Mouse (Mus musculus) CH12.LX (cell line): ENCODE measurements around the gene Hipk1.

Experiments used
- CHD2 ChIP-seq: IDR thresholded peaks from 2 replicates; pipeline ENCODE4 v1.6.1; 2011; ENCODE audit warnings: low read length, improper control_type of control experiment
- CTCF ChIP-seq, 2 experiments: IDR thresholded peaks in 1 of 2; conservative IDR thresholded peaks in 1 of 2; 2 replicates each; pipeline ENCODE4 v1.5.1; 2011 to 2012; ENCODE audit warnings: low read depth in 2 of 2, low read length in 2 of 2, improper control_type of control experiment in 1 of 2, inconsistent platforms in 1 of 2, mild to moderate bottlenecking in 1 of 2, moderate library complexity in 1 of 2
- E2F4 ChIP-seq: IDR thresholded peaks from 2 replicates; pipeline ENCODE4 v1.6.1; 2011; ENCODE audit warnings: low read depth, low read length, improper control_type of control experiment; ENCODE audit not compliant: insufficient replicate concordance
- EP300 ChIP-seq: IDR thresholded peaks from 2 replicates; pipeline ENCODE4 v1.6.1; 2011; ENCODE audit warnings: low read length, improper control_type of control experiment
- ETS1 ChIP-seq: conservative IDR thresholded peaks from 2 replicates; pipeline ENCODE4 v1.6.1; 2012; ENCODE audit warnings: low read depth, mild to moderate bottlenecking, inconsistent platforms, low read length, improper control_type of control experiment, moderate library complexity
- KAT2A ChIP-seq: IDR thresholded peaks from 2 replicates; pipeline ENCODE4 v1.6.1; 2012; ENCODE audit warnings: low read length, improper control_type of control experiment, inconsistent platforms; ENCODE audit not compliant: insufficient replicate concordance
- MAFK ChIP-seq: IDR thresholded peaks from 2 replicates; pipeline ENCODE4 v1.6.1; 2011; ENCODE audit warnings: low read length, improper control_type of control experiment; ENCODE audit not compliant: insufficient replicate concordance
- MAX ChIP-seq: IDR thresholded peaks from 2 replicates; pipeline ENCODE4 v1.6.1; 2011; ENCODE audit warnings: low read length, improper control_type of control experiment
- NRF1 ChIP-seq: IDR thresholded peaks from 2 replicates; pipeline ENCODE4 v1.6.1; 2014; ENCODE audit warnings: low read depth, mild to moderate bottlenecking, inconsistent platforms, low read length, improper control_type of control experiment, moderate library complexity
- POLR2A ChIP-seq: IDR thresholded peaks from 2 replicates; pipeline ENCODE4 v1.6.1; 2011; ENCODE audit warnings: low read depth, mild to moderate bottlenecking, improper control_type of control experiment, low read length
- TCF12 ChIP-seq: IDR thresholded peaks from 2 replicates; pipeline ENCODE4 v1.6.1; 2014; ENCODE audit warnings: low read depth, mild to moderate bottlenecking, inconsistent platforms, low read length, improper control_type of control experiment
- USF1 ChIP-seq: IDR thresholded peaks from 2 replicates; pipeline ENCODE4 v1.6.1; 2014; ENCODE audit warnings: low read depth, mild to moderate bottlenecking, inconsistent platforms, low read length, improper control_type of control experiment
- ZKSCAN1 ChIP-seq: IDR thresholded peaks from 2 replicates; pipeline ENCODE4 v1.6.1; 2012; ENCODE audit warnings: low read depth, inconsistent platforms, low read length, improper control_type of control experiment, borderline replicate concordance

DNA sequence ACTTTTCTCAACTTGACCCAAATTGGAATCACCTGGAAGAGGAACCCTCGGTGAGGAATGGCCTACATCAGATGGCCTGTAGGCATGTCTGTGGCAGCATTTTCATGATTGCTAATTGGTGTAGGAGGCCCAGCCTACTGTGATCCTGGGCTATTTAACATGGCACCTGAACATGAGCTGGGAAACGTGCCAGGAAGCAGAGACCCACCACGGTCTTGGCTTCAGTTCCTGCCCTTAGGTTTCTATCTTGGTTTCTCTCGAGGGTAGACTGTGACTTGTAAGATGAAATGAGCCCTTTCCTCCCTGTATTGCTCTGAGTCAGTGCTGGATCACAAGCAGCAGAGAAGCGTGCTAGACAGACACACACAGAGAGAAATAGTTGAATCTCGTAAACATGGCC lies 86.7 kb downstream of the Hipk1 start:
- TF ChIP-seq CTCF (conservative IDR thresholded peaks at IDR 0.05 in 1 of 2, IDR thresholded peaks at IDR 0.05 in 1 of 2; ENCODE audit: low read depth in 2 of 2, low read length in 2 of 2) (no peak), CHD2 (no peak), E2F4 (no peak), KAT2A (no peak), ETS1 (no peak), TCF12 (no peak), USF1 (no peak), ZKSCAN1 (no peak), EP300 (no peak), POLR2A (no peak), MAFK (no peak), NRF1 (no peak), MAX (no peak)
